Mouse (Mus musculus): ENCODE results near the gene Gm42715. TPM values are rescaled to one million over a fixed set of nuclear protein-coding genes. Genes with fewer than 3 reads are reported as not detected.
"Not testable (repeated sequence)": the region's sequence is repeated elsewhere in the genome, so short reads cannot be mapped to it uniquely, and the experiment has no call there.

Gene Gm42715
- total RNA-seq (2021): 10 to 100 TPM; 10.3 to 10.5 TPM
- long read RNA-seq, experiment 1: 0 reads
- long read RNA-seq, experiment 2: 0 reads

GRCm38 (mm10) chr7:127519284-127519683 is at the start of gene Gm42715:
Gm42715 (plus strand) TSS chr7:127519584.
- DNase-seq: no peak

DNA sequence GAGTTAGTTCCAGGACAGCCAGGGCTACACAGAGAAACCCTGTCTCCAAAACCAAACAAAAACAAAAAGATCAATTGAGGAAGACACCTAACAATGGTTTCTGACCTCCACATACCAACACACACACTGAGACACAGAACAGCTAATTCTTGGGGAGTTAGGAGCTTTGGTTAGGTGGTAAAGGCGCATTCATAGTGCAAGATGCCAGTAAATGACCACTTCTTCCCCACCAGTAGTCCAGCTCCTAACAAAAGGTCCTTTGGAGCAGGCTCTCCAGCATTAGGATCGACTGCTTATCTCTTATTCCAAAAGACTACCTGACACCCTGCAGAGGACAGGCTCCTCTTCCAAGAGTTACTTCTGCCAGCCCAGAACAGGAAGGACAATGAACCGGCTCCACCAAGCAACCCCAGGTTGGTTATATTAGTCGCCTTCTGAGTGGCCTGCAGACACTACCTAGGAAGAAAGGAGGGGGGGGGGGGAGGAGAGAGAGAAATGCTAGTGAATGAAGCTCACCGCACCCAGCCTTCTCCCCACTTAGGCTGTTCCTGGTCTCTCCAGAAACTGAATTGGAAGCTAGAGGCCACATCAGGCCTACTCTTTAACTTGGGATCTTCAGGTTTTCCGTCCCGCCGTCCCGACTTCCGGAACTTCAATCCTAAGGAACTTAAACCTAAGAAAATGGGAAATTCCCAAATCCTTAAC is 49.2 kb upstream of the Gm42715 start:
- no peak for DNase-seq

GRCm38 (mm10) chr7:127470743-127471645 is 48.4 kb upstream of the Gm42715 start:
- DNase-seq: peak; percentile 85

DNA sequence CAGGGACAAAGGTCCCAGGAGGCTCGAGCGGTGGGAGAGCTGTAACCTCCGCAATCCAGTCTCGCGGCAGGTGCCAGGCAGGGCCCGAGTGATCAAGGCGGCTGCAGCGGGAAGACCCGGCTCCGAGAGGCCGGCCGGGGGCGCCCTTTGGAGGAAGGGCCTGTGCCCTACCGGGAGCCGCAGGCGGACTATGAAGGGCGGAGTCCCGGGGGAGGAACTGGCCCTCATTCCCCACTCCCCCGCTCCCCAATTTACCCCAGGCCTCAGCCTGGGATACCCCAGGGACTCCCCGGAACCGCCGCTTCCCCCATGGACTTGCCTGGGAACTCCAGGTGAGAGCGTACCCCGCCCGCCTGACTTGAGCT is 47.8 kb upstream of the Gm42715 start:
- peak; percentile 67 for DNase-seq

DNA sequence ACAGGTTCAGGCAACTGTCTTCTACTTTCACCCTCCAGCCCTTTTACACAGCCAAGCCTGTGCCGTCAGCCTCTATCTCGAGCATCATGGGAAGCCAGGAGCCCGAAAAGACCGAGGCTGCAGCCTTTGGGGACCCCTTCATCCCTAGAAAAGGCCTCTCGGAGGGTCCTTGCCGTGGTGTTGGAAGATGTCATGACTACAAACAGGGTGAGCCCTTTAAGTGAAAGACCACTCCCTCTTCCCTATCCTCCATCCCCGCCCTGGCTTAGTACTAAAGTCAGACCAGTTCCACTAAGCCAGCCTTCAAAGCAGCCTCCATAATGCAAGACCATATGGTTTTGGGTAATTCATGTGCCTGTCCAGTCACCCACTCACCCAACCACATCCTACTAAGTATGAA is 47.3 kb upstream of the Gm42715 start:
- DNase-seq: no peak

DNA sequence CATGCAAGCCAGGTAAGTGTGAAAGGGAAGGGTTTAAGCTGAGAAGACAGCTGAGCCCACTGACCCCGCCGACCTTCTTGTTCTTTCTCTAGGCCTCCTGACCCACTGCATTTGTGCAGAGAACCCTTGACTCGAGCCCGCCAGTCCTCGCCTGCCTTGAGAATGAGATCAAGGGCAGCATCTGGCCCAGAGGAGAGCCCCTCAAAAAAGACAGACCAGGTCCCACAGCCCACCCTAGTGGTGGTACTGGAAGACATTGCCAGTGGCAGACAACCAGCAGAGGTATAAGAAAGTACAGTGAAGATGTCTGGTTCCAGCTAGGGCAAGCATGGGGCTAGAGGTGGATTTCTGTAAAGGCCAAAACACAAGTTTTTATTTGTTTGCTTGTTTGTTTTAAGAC is 45.7 kb upstream of the Gm42715 start:
- no peak for DNase-seq

DNA sequence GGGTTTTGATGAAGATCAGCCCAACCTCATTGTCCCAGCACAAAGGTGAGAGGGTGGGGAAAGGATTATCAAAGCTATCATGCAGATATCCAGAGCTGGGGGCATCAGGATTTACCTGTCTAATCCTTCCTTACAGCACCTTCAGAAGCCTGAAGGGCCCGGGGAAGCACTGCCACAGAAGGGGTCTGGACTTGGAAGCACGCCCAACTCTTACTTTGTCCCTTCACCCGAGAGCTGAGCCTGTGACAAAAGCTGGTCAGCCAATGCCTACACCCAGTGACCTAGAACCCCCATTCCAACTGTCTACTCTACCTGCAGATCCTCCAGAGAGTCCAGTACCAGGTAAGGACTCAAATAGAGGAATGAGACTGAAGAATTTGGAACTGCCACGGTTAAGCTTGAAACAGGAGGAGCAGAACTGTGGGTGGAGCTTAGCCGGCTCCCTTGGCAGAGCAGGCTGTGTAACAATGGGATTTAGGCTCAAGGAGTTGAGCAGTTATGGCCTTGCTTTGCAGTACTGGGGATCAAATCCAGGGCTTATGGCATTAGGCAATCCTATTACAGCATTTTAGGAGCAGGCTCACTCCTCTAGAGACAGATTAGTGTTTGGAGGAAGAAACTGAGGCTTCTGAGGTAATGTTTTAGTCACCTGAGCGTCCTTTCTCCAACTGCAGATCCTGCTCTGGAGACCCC is 44.9 kb upstream of the Gm42715 start:
- DNase-seq: no peak

DNA sequence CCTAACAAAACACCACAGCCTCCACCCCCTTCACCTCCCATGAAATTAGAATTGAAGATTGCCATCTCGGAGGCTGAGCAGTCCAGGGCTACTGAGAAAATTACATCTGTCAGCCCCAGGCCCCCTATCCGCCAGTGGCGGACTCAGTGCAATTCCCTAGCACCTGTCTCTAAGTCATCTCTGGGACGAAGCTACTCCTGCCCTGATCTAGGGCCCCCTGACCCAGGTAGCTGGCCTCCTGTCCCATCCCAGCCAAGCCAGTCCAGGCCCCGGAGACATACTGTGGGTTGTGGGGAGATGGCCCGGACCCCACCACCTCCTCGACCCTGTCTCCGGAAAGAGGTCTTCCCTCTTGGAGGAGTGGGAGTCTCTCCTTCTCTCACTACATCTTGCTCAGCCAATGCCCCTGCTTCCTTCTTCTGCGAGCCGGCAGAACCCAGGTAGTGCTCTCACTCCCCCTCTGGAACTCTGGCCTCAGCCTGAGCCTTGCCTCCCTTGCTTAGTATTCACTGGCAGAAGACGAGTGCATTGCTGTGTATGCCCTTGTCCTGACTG is 44.1 kb upstream of the Gm42715 start:
- DNase-seq: no peak

DNA sequence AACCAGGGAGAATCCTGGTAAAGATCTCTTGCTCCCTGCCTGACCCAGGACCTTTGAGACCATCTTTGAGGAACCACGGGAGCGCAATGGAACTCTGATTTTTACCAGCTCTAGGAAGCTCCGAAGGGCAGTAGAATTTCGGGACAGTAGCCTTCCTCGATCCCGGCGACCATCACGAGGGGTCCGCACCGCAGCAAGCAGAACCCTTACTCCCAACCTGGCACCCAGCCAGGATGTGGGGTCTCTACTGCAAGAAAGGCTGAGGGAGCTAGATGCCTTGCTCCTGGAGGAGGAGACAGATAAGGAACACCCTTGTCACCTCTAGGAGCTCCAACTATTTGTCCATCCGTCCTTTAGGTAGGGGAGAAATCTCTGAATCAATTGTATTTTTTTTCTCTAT is 43.0 kb upstream of the Gm42715 start:
- peak; percentile 29 for DNase-seq

- DNase-seq: no peak
Measured at GRCm38 (mm10) chr7:127476855-127477254, 42.5 kb upstream of the Gm42715 start.

GRCm38 (mm10) chr7:127477687-127478634 is 41.4 kb upstream of the Gm42715 start:
- peak; percentile 98 for DNase-seq

DNA sequence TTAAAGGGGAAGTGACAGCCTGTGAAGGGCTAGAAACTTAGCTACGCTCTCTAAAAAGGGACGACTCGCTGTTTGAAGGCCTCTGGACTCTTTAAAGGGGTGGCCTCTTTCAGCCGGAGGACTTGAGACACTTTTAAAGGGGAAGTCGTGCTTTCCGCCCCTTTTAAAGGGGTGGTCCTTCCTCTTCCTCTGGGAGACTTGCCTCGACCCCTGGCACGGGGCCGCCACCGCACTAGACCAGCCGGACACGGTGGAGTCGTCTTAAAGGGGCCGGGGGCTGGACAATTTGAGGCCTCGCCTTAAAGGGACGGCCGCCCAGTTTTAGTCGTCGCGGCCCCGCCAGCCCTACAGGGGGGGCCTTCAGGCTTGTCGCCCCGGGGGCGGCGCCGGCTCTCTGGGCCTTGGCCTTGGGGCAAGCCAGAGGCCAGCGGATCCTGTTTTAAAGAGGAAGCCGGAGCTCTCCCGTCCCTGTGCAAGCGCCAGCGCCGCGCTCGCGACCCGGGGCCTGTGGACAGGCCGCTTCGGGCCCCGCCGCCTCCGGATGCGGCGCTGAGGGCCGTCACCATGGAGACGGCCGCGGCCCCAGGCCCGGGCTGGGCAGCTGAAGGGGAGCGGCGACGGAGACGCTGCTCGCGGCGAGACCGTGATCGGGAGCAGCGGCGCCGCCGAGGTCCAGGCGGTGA is 40.6 kb upstream of the Gm42715 start, which contains the start of gene Fbrs:
Fbrs (plus strand) TSS at position 565 of the 683 bp plus-strand sequence.
- peak; percentile 98 for DNase-seq

GRCm38 (mm10) chr7:127479318-127480225 is 39.8 kb upstream of the Gm42715 start:
- no peak for DNase-seq

- DNase-seq: no peak
Measured at GRCm38 (mm10) chr7:127480321-127480720, 39.1 kb upstream of the Gm42715 start.

GRCm38 (mm10) chr7:127485416-127485815 is 34.0 kb upstream of the Gm42715 start:
- DNase-seq: no peak

GRCm38 (mm10) chr7:127488364-127488763 is 31.0 kb upstream of the Gm42715 start:
- DNase-seq: not testable (repeated sequence)

- no peak for DNase-seq
Measured at GRCm38 (mm10) chr7:127489982-127490381, 29.4 kb upstream of the Gm42715 start.

DNA sequence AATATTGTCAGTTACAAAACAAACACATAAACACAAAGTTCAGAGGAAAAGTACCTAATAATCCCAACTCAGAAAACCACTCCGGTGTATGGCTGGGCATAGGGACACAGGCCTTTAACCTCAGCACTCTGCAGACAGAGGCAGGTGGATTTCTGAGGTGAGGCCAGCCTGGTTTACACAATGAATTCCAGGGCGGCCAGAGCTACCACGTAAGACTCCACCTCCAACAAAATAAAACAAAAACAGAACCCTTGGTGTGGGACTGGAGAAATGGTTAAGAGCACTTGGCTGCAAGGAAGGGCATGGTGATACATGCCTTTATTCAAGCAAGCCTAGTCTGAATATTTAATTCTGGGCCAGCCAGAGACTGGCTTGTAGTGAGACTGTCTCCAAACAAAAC is 27.5 kb upstream of the Gm42715 start:
- DNase-seq: no peak

DNA sequence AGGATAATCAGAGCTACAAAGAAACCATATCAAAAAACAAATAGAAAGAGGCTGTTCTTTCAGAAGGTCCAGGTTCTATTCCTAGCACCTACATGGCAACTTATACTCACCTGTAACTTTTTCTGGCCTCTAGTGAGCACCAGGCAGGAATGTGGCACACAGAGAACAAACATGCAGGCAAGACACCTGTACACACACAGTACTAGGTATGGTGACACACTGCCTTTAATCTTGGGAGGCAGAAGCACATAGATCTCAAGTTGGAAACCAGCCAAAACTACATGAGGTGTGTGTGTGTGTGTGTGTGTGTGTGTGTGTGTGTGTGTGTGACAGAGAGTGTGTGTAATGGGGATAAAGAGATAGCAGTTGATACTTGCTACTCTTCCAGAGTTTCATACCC is 24.7 kb upstream of the Gm42715 start:
- DNase-seq: no peak

All from gastrocnemius, postnatal 10 days (tissue).